Mouse (Mus musculus): ENCODE measurements around the gene Lexm. TPM values are rescaled to one million over a fixed set of nuclear protein-coding genes. Genes with fewer than 3 reads are reported as not detected.

Lexm gene
- total and polyA plus RNA-seq, 3 experiments = 0.19 to 0.21 TPM; not detected in 1

DNA sequence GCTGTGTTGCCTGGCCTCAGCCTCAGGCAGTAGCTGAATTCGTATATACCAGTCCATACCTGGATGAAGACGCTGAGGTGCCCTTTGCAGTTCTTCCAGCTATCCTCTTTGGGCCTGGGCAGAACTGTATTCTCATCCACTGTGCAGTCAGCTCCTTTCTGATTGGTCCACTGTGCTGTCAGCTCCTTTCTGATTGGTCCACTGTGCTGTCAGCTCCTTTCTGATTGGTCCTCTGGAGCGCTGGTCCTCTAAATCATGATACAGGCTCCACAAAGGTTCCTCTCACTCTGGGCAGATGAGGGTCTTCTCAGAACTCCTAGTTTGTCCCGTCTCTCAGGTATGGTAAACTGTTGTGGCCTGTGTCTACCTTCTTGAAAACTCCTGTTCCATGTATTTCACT, 47.4 kb downstream of the Lexm start:
- Histone ChIP-seq H3K4me2 (ENCODE audit: insufficient read depth, low read depth, poor library complexity, severe bottlenecking) (no peak overlapping the region), H3K4me1 (ENCODE audit: control insufficient read depth in 1 of 2, insufficient read depth in 2 of 2) (peaks cover 0 to 3% of the 10 kb centered on the region in 2 experiments; a peak in 1 of 4 replicates), H3K4me3 (replicated peaks in 1 of 3; ENCODE audit: low read depth in 2 of 3, low read length in 2 of 3, poor library complexity in 1 of 3) (no peak overlapping the region), H3K27ac (ENCODE audit: insufficient read depth, low read depth) (no peak overlapping the region), H3K9ac (ENCODE audit: insufficient read depth, low read depth) (no peak overlapping the region), H3K36me3 (replicated peaks in 1 of 2; ENCODE audit: control insufficient read depth in 1 of 2, insufficient read depth in 1 of 2, low read length in 1 of 2) (peaks cover 32 to 97% of the 10 kb centered on the region in 2 experiments), H3K79me2 (replicated peaks; ENCODE audit: control insufficient read depth, extremely low read depth, insufficient read depth, poor library complexity, severe bottlenecking) (no peaks in the 10 kb centered on the region; the same call in 1 of the 2 replicates), H3K9me3 (replicated peaks; ENCODE audit: low read length) (no peaks in the 10 kb centered on the region), H3K27me3 (replicated peaks) (no peaks in the 10 kb centered on the region)
- DNase-seq (ENCODE audit: extremely low read depth) = peak; percentile 51
- dilution Hi-C loops (cut with MboI; ENCODE audit: extremely low pct_ligation_motif_present, extremely low pct_unique_long_range_greater_than_20kb, low sequenced_read_pairs) = no loop called here
- in situ Hi-C loops (cut with MboI; ENCODE audit: low pct_ligation_motif_present, low pct_unique_long_range_greater_than_20kb, low sequenced_read_pairs) = no loop called here
- TF ChIP-seq ZKSCAN1 (IDR thresholded peaks at IDR 0.05; ENCODE audit: borderline replicate concordance, low read depth, low read length) = no peak
- TF ChIP-seq NELFE (IDR thresholded peaks at IDR 0.05; ENCODE audit: low read depth, low read length) = no peak
- TF ChIP-seq BHLHE40 (IDR thresholded peaks at IDR 0.05; ENCODE audit: low read depth, low read length) = no peak
- no peak for TF ChIP-seq MAFK (IDR thresholded peaks at IDR 0.05; ENCODE audit: insufficient replicate concordance, low read length)

DNA sequence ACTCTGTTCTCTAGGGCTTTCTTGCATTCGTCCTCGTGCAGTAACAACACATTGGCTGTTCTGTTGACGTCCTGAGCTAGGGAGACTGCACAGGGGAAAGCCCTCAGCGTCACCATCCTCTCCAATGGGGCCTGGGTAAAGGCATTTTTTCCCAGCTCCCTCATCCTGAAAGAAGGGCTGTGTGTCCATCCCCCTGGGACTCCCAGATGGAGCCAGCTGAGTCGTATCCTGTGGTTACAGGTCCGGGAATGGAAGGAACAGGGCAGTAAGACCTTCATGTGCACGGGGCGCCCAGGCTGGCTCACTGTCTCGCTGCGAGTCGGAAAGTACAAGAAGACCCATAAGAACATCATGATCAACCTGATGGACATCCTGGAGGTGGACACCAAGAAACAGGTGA, 52.9 kb downstream of the Lexm start:
- dilution Hi-C loops (cut with MboI; ENCODE audit: extremely low pct_ligation_motif_present, extremely low pct_unique_long_range_greater_than_20kb, low sequenced_read_pairs) (no loop called here), in situ Hi-C loops (cut with MboI; ENCODE audit: low pct_ligation_motif_present, low pct_unique_long_range_greater_than_20kb, low sequenced_read_pairs) (no loop called here)
- no peak overlapping the region for H3K4me3 ChIP-seq (replicated peaks in 1 of 3; ENCODE audit: low read depth in 2 of 3, low read length in 2 of 3, poor library complexity in 1 of 3)
- no peak overlapping the region for H3K9ac ChIP-seq (ENCODE audit: insufficient read depth, low read depth)
- no peak for DNase-seq (ENCODE audit: extremely low read depth)
- no peak overlapping the region for H3K27ac ChIP-seq (ENCODE audit: insufficient read depth, low read depth)
- H3K9me3 ChIP-seq (replicated peaks; ENCODE audit: low read length) = no peaks in the 10 kb centered on the region
- TF ChIP-seq KAT2A (IDR thresholded peaks at IDR 0.05; ENCODE audit: insufficient replicate concordance, low read length) (no peak), ZKSCAN1 (IDR thresholded peaks at IDR 0.05; ENCODE audit: borderline replicate concordance, low read depth, low read length) (no peak), GABPA (IDR thresholded peaks at IDR 0.05; ENCODE audit: insufficient replicate concordance, low read depth, low read length) (no peak), PAX5 (IDR thresholded peaks at IDR 0.05; ENCODE audit: low read length) (no peak), POLR2AphosphoS2 (IDR thresholded peaks at IDR 0.05; ENCODE audit: low read depth, low read length) (no peak), TCF12 (IDR thresholded peaks at IDR 0.05; ENCODE audit: low read depth, low read length) (no peak), SMC3 (IDR thresholded peaks at IDR 0.05; ENCODE audit: low read depth, low read length) (no peak), SIN3A (IDR thresholded peaks at IDR 0.05; ENCODE audit: low read length) (no peak)
- peaks cover 11 to 28% of the 10 kb centered on the region in 2 experiments; a peak in 3 of 4 replicates for H3K4me1 ChIP-seq (ENCODE audit: control insufficient read depth in 1 of 2, insufficient read depth in 2 of 2)
- H3K79me2 ChIP-seq (replicated peaks; ENCODE audit: control insufficient read depth, extremely low read depth, insufficient read depth, poor library complexity, severe bottlenecking) = peaks cover 15% of the 10 kb centered on the region
- peaks cover 10 to 66% of the 10 kb centered on the region in 2 experiments for H3K36me3 ChIP-seq (replicated peaks in 1 of 2; ENCODE audit: control insufficient read depth in 1 of 2, insufficient read depth in 1 of 2, low read length in 1 of 2)
- no peaks in the 10 kb centered on the region for H3K27me3 ChIP-seq (replicated peaks)
- no peak overlapping the region for H3K4me2 ChIP-seq (ENCODE audit: insufficient read depth, low read depth, poor library complexity, severe bottlenecking)
